Mouse (Mus musculus) layer of hippocampus, adult 11-12 months (tissue): ENCODE results near the gene Aldh1a1.
A peak's percentile ranks its signal among the peaks of the same experiment; 100 is the strongest.
"Not testable (repeated sequence)": the region's sequence is repeated elsewhere in the genome, so short reads cannot be mapped to it uniquely, and the experiment has no call there.

Experiments used
- DNase-seq: peaks from one replicate; pipeline ENCODE4 v3.0.0; 2022; ENCODE audit warnings: low spot score

Gene Aldh1a1

GRCm38 (mm10) chr19:20555365-20555764 lies 62.9 kb downstream of the Aldh1a1 start:
- no peak for DNase-seq

GRCm38 (mm10) chr19:20557211-20557610 lies 64.7 kb downstream of the Aldh1a1 start:
- no peak for DNase-seq

GRCm38 (mm10) chr19:20558069-20558468 lies 65.6 kb downstream of the Aldh1a1 start:
- DNase-seq, result no peak

- DNase-seq, result no peak
Measured at GRCm38 (mm10) chr19:20558544-20558943, 66.0 kb downstream of the Aldh1a1 start.

GRCm38 (mm10) chr19:20558952-20559351 lies 66.4 kb downstream of the Aldh1a1 start:
- DNase-seq, result no peak

GRCm38 (mm10) chr19:20559952-20560351 lies 67.4 kb downstream of the Aldh1a1 start:
- DNase-seq, result no peak

- no peak for DNase-seq
Measured at GRCm38 (mm10) chr19:20562396-20562795, 69.9 kb downstream of the Aldh1a1 start.

- DNase-seq, result no peak
Measured at GRCm38 (mm10) chr19:20566294-20566693, 73.8 kb downstream of the Aldh1a1 start.

- DNase-seq, result no peak
Measured at GRCm38 (mm10) chr19:20567039-20567438, 74.5 kb downstream of the Aldh1a1 start.

- no peak for DNase-seq
Measured at GRCm38 (mm10) chr19:20576984-20577383, 84.5 kb downstream of the Aldh1a1 start.

- DNase-seq, result no peak
Measured at GRCm38 (mm10) chr19:20577429-20577828, 84.9 kb downstream of the Aldh1a1 start.

- DNase-seq, result no peak
Measured at GRCm38 (mm10) chr19:20599951-20600350, 107.4 kb downstream of the Aldh1a1 start.

GRCm38 (mm10) chr19:20601739-20602138 lies 109.2 kb downstream of the Aldh1a1 start:
- no peak for DNase-seq

- no peak for DNase-seq
Measured at GRCm38 (mm10) chr19:20603212-20603611, 110.7 kb downstream of the Aldh1a1 start.

- DNase-seq, result no peak
Measured at GRCm38 (mm10) chr19:20603866-20604265, 111.4 kb downstream of the Aldh1a1 start.

- no peak for DNase-seq
Measured at GRCm38 (mm10) chr19:20614252-20614930, 121.9 kb downstream of the Aldh1a1 start.

GRCm38 (mm10) chr19:20622434-20622833 lies 129.9 kb downstream of the Aldh1a1 start:
- DNase-seq, result no peak

GRCm38 (mm10) chr19:20623416-20623815 lies 130.9 kb downstream of the Aldh1a1 start:
- no peak for DNase-seq

- no peak for DNase-seq
Measured at GRCm38 (mm10) chr19:20631020-20631419, 138.5 kb downstream of the Aldh1a1 start.

GRCm38 (mm10) chr19:20633876-20634691 lies 141.6 kb downstream of the Aldh1a1 start:
- peak; percentile 11 for DNase-seq

GRCm38 (mm10) chr19:20644346-20644745 lies 151.8 kb downstream of the Aldh1a1 start:
- no peak for DNase-seq

- not testable (repeated sequence) for DNase-seq
Measured at GRCm38 (mm10) chr19:20647496-20647895, 155.0 kb downstream of the Aldh1a1 start.

- DNase-seq, result no peak
Measured at GRCm38 (mm10) chr19:20650008-20650407, 157.5 kb downstream of the Aldh1a1 start.
